Mouse (Mus musculus): ENCODE data around the gene Ccdc8. TPM values are rescaled to one million over a fixed set of nuclear protein-coding genes. Genes with fewer than 3 reads are reported as not detected.

The Ccdc8 gene
- polyA plus RNA-seq, 1 experiment from 2014 or later = 1.1 TPM

- Histone ChIP-seq H3K4me1 (ENCODE audit: insufficient read depth) (peaks cover 32% of the 10 kb centered on the region), H3K9ac (replicated peaks) (peak overlapping the region; percentile 65), H3K9me3 (ENCODE audit: low read length) (no peaks in the 10 kb centered on the region), H3K36me3 (replicated peaks; ENCODE audit: insufficient read depth, low read length) (no peaks in the 10 kb centered on the region), H3K4me3 (ENCODE audit: low read depth, low read length) (peak overlapping the region; percentile 52), H3K4me2 (ENCODE audit: low read depth, low read length) (peak overlapping the region; percentile 79), H3K27me3 (ENCODE audit: insufficient read depth, low read length) (no peaks in the 10 kb centered on the region), H3K27ac (ENCODE audit: low read depth) (peak overlapping the region; percentile 62)
- ATAC-seq (no peak), DNase-seq (no peak)
- no peak for TF ChIP-seq CTCF (IDR thresholded peaks at IDR 0.05; ENCODE audit: low read depth)
- TF ChIP-seq EP300 (IDR thresholded peaks at IDR 0.05; ENCODE audit: low read depth) = no peak
- WGBS (ENCODE audit: insufficient replicate concordance) = 8% methylated on average over 20 of the region's 20 CpGs
Measured at GRCm38 (mm10) chr7:16994400-16994799, 1.9 kb downstream of the Ccdc8 start.

GRCm38 (mm10) chr7:16995345-16995744, 2.8 kb downstream of the Ccdc8 start:
- no peak overlapping the region for H3K4me3 ChIP-seq (ENCODE audit: low read depth, low read length)
- TF ChIP-seq EP300 (IDR thresholded peaks at IDR 0.05; ENCODE audit: low read depth) = no peak
- TF ChIP-seq CTCF (IDR thresholded peaks at IDR 0.05; ENCODE audit: low read depth) = no peak
- peaks cover 33% of the 10 kb centered on the region for H3K4me1 ChIP-seq (ENCODE audit: insufficient read depth)
- no peak for ATAC-seq
- no peaks in the 10 kb centered on the region for H3K9me3 ChIP-seq (ENCODE audit: low read length)
- H3K4me2 ChIP-seq (ENCODE audit: low read depth, low read length) = peak overlapping the region; percentile 79; the same call in 1 of the 2 replicates
- no peaks in the 10 kb centered on the region for H3K36me3 ChIP-seq (replicated peaks; ENCODE audit: insufficient read depth, low read length)
- H3K27me3 ChIP-seq (ENCODE audit: insufficient read depth, low read length) = no peaks in the 10 kb centered on the region
- no peak for DNase-seq
- H3K27ac ChIP-seq (ENCODE audit: low read depth) = no peak overlapping the region
- 76% methylated on average over 4 of the region's 4 CpGs for WGBS (ENCODE audit: insufficient replicate concordance)
- H3K9ac ChIP-seq (replicated peaks) = no peak overlapping the region

DNA sequence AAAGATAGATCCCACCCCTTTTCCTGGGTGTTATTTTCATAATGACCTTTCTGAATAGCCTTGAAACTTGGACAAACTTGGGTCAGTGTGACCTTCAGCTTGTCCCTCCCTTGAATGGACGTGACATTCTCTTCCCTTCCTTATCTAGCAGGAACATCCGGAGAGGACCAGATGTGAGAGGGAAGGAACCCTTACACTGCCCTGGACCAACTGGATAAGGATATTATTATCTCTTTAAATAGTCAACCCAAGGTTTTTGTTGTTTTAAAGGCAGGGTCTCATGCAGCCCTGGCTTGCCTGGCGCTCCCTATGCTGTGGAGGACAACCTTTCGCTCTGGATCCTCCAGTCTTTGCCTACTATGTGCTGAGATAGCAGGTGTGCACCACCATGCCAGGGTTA, 6.7 kb downstream of the Ccdc8 start:
- Histone ChIP-seq H3K36me3 (replicated peaks; ENCODE audit: insufficient read depth, low read length) (no peaks in the 10 kb centered on the region), H3K4me2 (ENCODE audit: low read depth, low read length) (peak overlapping the region; percentile 15; the same call in 1 of the 2 replicates), H3K27ac (ENCODE audit: low read depth) (no peak overlapping the region; the same call in 1 of the 2 replicates), H3K27me3 (ENCODE audit: insufficient read depth, low read length) (no peaks in the 10 kb centered on the region), H3K4me1 (ENCODE audit: insufficient read depth) (peaks cover 27% of the 10 kb centered on the region), H3K9me3 (ENCODE audit: low read length) (no peaks in the 10 kb centered on the region), H3K9ac (replicated peaks) (no peak overlapping the region), H3K4me3 (ENCODE audit: low read depth, low read length) (no peak overlapping the region)
- DNase-seq (no peak), ATAC-seq (peak; percentile 28)
- WGBS (ENCODE audit: insufficient replicate concordance) = 48% methylated on average over 4 of the region's 4 CpGs
- TF ChIP-seq EP300 (IDR thresholded peaks at IDR 0.05; ENCODE audit: low read depth) (peak; percentile 56), CTCF (IDR thresholded peaks at IDR 0.05; ENCODE audit: low read depth) (no peak)

- no peak overlapping the region for H3K4me3 ChIP-seq (ENCODE audit: low read depth, low read length)
- peak; percentile 99 for TF ChIP-seq CTCF (IDR thresholded peaks at IDR 0.05; ENCODE audit: low read depth)
- TF ChIP-seq EP300 (IDR thresholded peaks at IDR 0.05; ENCODE audit: low read depth) = no peak
- no peak overlapping the region for H3K9ac ChIP-seq (replicated peaks)
- H3K27me3 ChIP-seq (ENCODE audit: insufficient read depth, low read length) = no peaks in the 10 kb centered on the region
- H3K9me3 ChIP-seq (ENCODE audit: low read length) = no peaks in the 10 kb centered on the region
- H3K27ac ChIP-seq (ENCODE audit: low read depth) = no peak overlapping the region; the same call in 1 of the 2 replicates
- DNase-seq = peak; percentile 92
- H3K4me1 ChIP-seq (ENCODE audit: insufficient read depth) = peaks cover 24% of the 10 kb centered on the region
- H3K36me3 ChIP-seq (replicated peaks; ENCODE audit: insufficient read depth, low read length) = 0 out of 2 replicates have a peak, but pooled peaks cover 4% of the 10 kb centered on the region
- peak; percentile 56 for ATAC-seq
- WGBS (ENCODE audit: insufficient replicate concordance) = 23% methylated on average over 4 of the region's 4 CpGs
- peak overlapping the region; percentile 15; the same call in 1 of the 2 replicates for H3K4me2 ChIP-seq (ENCODE audit: low read depth, low read length)
Measured at GRCm38 (mm10) chr7:16999650-17000049, 7.1 kb downstream of the Ccdc8 start.

- no peak overlapping the region for H3K9ac ChIP-seq (replicated peaks)
- ATAC-seq (peak; percentile 70), DNase-seq (peak; percentile 88)
- 15% methylated on average over 7 of the region's 7 CpGs for WGBS (ENCODE audit: insufficient replicate concordance)
- no peaks in the 10 kb centered on the region for H3K9me3 ChIP-seq (ENCODE audit: low read length)
- H3K4me1 ChIP-seq (ENCODE audit: insufficient read depth) = peaks cover 17% of the 10 kb centered on the region
- H3K27me3 ChIP-seq (ENCODE audit: insufficient read depth, low read length) = no peaks in the 10 kb centered on the region
- no peak overlapping the region for H3K4me2 ChIP-seq (ENCODE audit: low read depth, low read length)
- TF ChIP-seq CTCF (IDR thresholded peaks at IDR 0.05; ENCODE audit: low read depth) (peak; percentile 91), EP300 (IDR thresholded peaks at IDR 0.05; ENCODE audit: low read depth) (no peak)
- H3K27ac ChIP-seq (ENCODE audit: low read depth) = peak overlapping the region; percentile 70
- no peak overlapping the region for H3K4me3 ChIP-seq (ENCODE audit: low read depth, low read length)
- peaks cover 31% of the 10 kb centered on the region for H3K36me3 ChIP-seq (replicated peaks; ENCODE audit: insufficient read depth, low read length)
Measured at GRCm38 (mm10) chr7:17002375-17003195, 10.1 kb downstream of the Ccdc8 start.

GRCm38 (mm10) chr7:17003230-17003960, 10.9 kb downstream of the Ccdc8 start:
- TF ChIP-seq CTCF (IDR thresholded peaks at IDR 0.05; ENCODE audit: low read depth) (no peak), EP300 (IDR thresholded peaks at IDR 0.05; ENCODE audit: low read depth) (no peak)
- Histone ChIP-seq H3K9ac (replicated peaks) (0 out of 2 replicates have a peak overlapping the region, but pooled peaks have one; percentile 13), H3K4me1 (ENCODE audit: insufficient read depth) (peaks cover 17% of the 10 kb centered on the region), H3K27me3 (ENCODE audit: insufficient read depth, low read length) (no peaks in the 10 kb centered on the region), H3K9me3 (ENCODE audit: low read length) (no peaks in the 10 kb centered on the region), H3K4me3 (ENCODE audit: low read depth, low read length) (no peak overlapping the region), H3K4me2 (ENCODE audit: low read depth, low read length) (no peak overlapping the region), H3K36me3 (replicated peaks; ENCODE audit: insufficient read depth, low read length) (peaks cover 38% of the 10 kb centered on the region), H3K27ac (ENCODE audit: low read depth) (peak overlapping the region; percentile 70)
- 54% methylated on average over 7 of the region's 7 CpGs for WGBS (ENCODE audit: insufficient replicate concordance)
- DNase-seq = no peak
- peak; percentile 62 for ATAC-seq

Measured in liver, postnatal 0 days (tissue).